Mouse (Mus musculus): ENCODE results near the gene Atxn1. TPM values are rescaled to one million over a fixed set of nuclear protein-coding genes. Genes with fewer than 3 reads are reported as not detected.

Atxn1 gene
- total and polyA plus RNA-seq, 3 experiments: 8.0 to 13.1 (median 9.7) TPM

GRCm38 (mm10) chr13:45499906-45500305 is 464.9 kb downstream of the Atxn1 start:
- Histone ChIP-seq H3K79me2 (replicated peaks; ENCODE audit: control insufficient read depth, extremely low read depth, insufficient read depth, poor library complexity, severe bottlenecking) (no peaks in the 10 kb centered on the region), H3K27ac (ENCODE audit: insufficient read depth, low read depth) (no peak overlapping the region), H3K4me2 (ENCODE audit: insufficient read depth, low read depth, poor library complexity, severe bottlenecking) (no peak overlapping the region), H3K27me3 (replicated peaks) (peaks cover 3% of the 10 kb centered on the region), H3K9ac (ENCODE audit: insufficient read depth, low read depth) (no peak overlapping the region), H3K36me3 (replicated peaks in 1 of 2; ENCODE audit: control insufficient read depth in 1 of 2, insufficient read depth in 1 of 2, low read length in 1 of 2) (no peaks in the 10 kb centered on the region), H3K4me3 (replicated peaks in 1 of 3; ENCODE audit: low read depth in 2 of 3, low read length in 2 of 3, poor library complexity in 1 of 3) (no peak overlapping the region), H3K4me1 (ENCODE audit: control insufficient read depth in 1 of 2, insufficient read depth in 2 of 2) (no peaks in the 10 kb centered on the region), H3K9me3 (replicated peaks; ENCODE audit: low read length) (no peaks in the 10 kb centered on the region)
- dilution Hi-C loops (cut with MboI; ENCODE audit: extremely low pct_ligation_motif_present, extremely low pct_unique_long_range_greater_than_20kb, low sequenced_read_pairs): no loop called here
- no peak for DNase-seq (ENCODE audit: extremely low read depth)
- in situ Hi-C loops (cut with MboI; ENCODE audit: low pct_ligation_motif_present, low pct_unique_long_range_greater_than_20kb, low sequenced_read_pairs): no loop called here
- TF ChIP-seq ZNF384 (IDR thresholded peaks at IDR 0.05; ENCODE audit: low read depth, low read length) (no peak), MEF2A (IDR thresholded peaks at IDR 0.05; ENCODE audit: borderline replicate concordance, low read depth, low read length) (no peak), CHD1 (IDR thresholded peaks at IDR 0.05; ENCODE audit: low read depth, low read length) (no peak), CHD2 (IDR thresholded peaks at IDR 0.05; ENCODE audit: low read length) (no peak), RCOR1 (conservative IDR thresholded peaks at IDR 0.05; ENCODE audit: low read depth, low read length) (no peak), NELFE (IDR thresholded peaks at IDR 0.05; ENCODE audit: low read depth, low read length) (no peak), HCFC1 (IDR thresholded peaks at IDR 0.05; ENCODE audit: low read depth, low read length) (no peak), MXI1 (IDR thresholded peaks at IDR 0.05; ENCODE audit: low read depth, low read length) (no peak), NRF1 (IDR thresholded peaks at IDR 0.05; ENCODE audit: low read depth, low read length) (no peak), GABPA (IDR thresholded peaks at IDR 0.05; ENCODE audit: insufficient replicate concordance, low read depth, low read length) (no peak), SIN3A (IDR thresholded peaks at IDR 0.05; ENCODE audit: low read length) (no peak), ZKSCAN1 (IDR thresholded peaks at IDR 0.05; ENCODE audit: borderline replicate concordance, low read depth, low read length) (no peak), ZMIZ1 (IDR thresholded peaks at IDR 0.05; ENCODE audit: low read depth, low read length) (no peak), POLR2A (IDR thresholded peaks at IDR 0.05; ENCODE audit: low read depth, low read length) (no peak), RAD21 (IDR thresholded peaks at IDR 0.05; ENCODE audit: low read depth, low read length) (no peak), TBP (conservative IDR thresholded peaks at IDR 0.05; ENCODE audit: low read depth, low read length) (no peak), MAX (IDR thresholded peaks at IDR 0.05; ENCODE audit: low read length) (no peak)
